Mouse (Mus musculus) neural tube, embryonic 14.5 days (tissue): ENCODE measurements around the gene Cdc14a. TPM values are rescaled to one million over a fixed set of nuclear protein-coding genes. Genes with fewer than 3 reads are reported as not detected.

Experiments used
- ATAC-seq: fragments of 200-750 bp; cut with Nextera tagmentation; 2 replicates; pipeline ENCODE4 v1.8.0; 2017; ENCODE audit warnings: low read depth, mild to moderate bottlenecking, moderate TSS enrichment, moderate library complexity
- H3K27ac ChIP-seq: fragments of 300-500 bp; sonication (generic); 2 replicates; pipeline ENCODE4 v1.5.1; 2014; ENCODE audit warnings: low read depth, mild to moderate bottlenecking, control low read depth, low read length, moderate library complexity, mixed read lengths
- H3K27me3 ChIP-seq: fragments of 300-500 bp; sonication (generic); 2 replicates; pipeline ENCODE4 v1.6.1; 2014; ENCODE audit warnings: low read length; ENCODE audit not compliant: control insufficient read depth, insufficient read depth
- H3K36me3 ChIP-seq: fragments of 300-500 bp; sonication (generic); 2 replicates; pipeline ENCODE4 v1.6.1; 2014; ENCODE audit warnings: low read length, mixed read lengths; ENCODE audit not compliant: control insufficient read depth, insufficient read depth
- H3K4me1 ChIP-seq: fragments of 300-500 bp; sonication (generic); 2 replicates; pipeline ENCODE4 v1.6.1; 2014; ENCODE audit warnings: low read length; ENCODE audit not compliant: control insufficient read depth, insufficient read depth
- H3K4me2 ChIP-seq: fragments of 300-500 bp; sonication (generic); 2 replicates; pipeline ENCODE4 v1.6.1; 2014; ENCODE audit warnings: mild to moderate bottlenecking, low read depth, low read length, control low read depth
- H3K4me3 ChIP-seq: fragments of 300-500 bp; sonication (generic); 2 replicates; pipeline ENCODE4 v1.5.1; 2014; ENCODE audit warnings: low read depth, low read length, control low read depth, mixed read lengths
- H3K9ac ChIP-seq: fragments of 300-500 bp; sonication (generic); replicated peaks from 2 replicates; pipeline ENCODE4 v1.6.1; 2014; ENCODE audit warnings: low read depth, mild to moderate bottlenecking, control low read depth, low read length, mixed read lengths
- H3K9me3 ChIP-seq: fragments of 300-500 bp; sonication (generic); 2 replicates; pipeline ENCODE4 v1.6.1; 2016; ENCODE audit warnings: low read length; ENCODE audit not compliant: control insufficient read depth
- WGBS: fragments of 180-500 bp; shearing (Covaris S2); extraction: QIAGEN DNeasy Blood & Tissue Kit; methylation state at CpG from one replicate; pipeline ENCODE4 v1.1.7; 2014; 5-methylcytosine and 5-hydroxymethylcytosine counted together
- polyA plus RNA-seq: library from polyadenylated mRNA; unstranded; fragments of >200 nt; fragmentation: Nextera tagmentation; extraction: Ambion mirVana; gene quantifications from 2 replicates; pipeline ENCODE4 v1.2.1, GENCODE M21; 2014

The Cdc14a gene
- 4.9 and 7.4 TPM in 2 replicates for polyA plus RNA-seq

- H3K9me3 ChIP-seq = no peaks in the 10 kb centered on the region
- H3K36me3 ChIP-seq = no peaks in the 10 kb centered on the region
- H3K4me1 ChIP-seq = peaks cover 13% of the 10 kb centered on the region
- peak within 1 kb of the TSS; percentile 85 for H3K27ac ChIP-seq
- H3K9ac ChIP-seq = peak within 1 kb of the TSS; percentile 80
- peak within 1 kb of the TSS; percentile 97 for H3K4me3 ChIP-seq
- H3K27me3 ChIP-seq = no peaks in the 10 kb centered on the region
- under 1% methylated on average over 64 of the region's 64 CpGs for WGBS
- peak; percentile 91 for ATAC-seq
- H3K4me2 ChIP-seq = peak within 1 kb of the TSS; percentile 91
Observed at GRCm38 (mm10) chr3:116423353-116424159, at the start of gene Cdc14a. Gene Cdc14a (minus strand): TSS chr3:116424032.

GRCm38 (mm10) chr3:116465709-116466108 is 41.9 kb upstream of the Cdc14a start:
- H3K4me2 ChIP-seq = no peak overlapping the region
- no peaks in the 10 kb centered on the region for H3K27me3 ChIP-seq
- H3K9ac ChIP-seq = no peak overlapping the region
- no peaks in the 10 kb centered on the region for H3K36me3 ChIP-seq
- no peaks in the 10 kb centered on the region for H3K4me1 ChIP-seq
- 92% methylated on average over 12 of the region's 12 CpGs for WGBS
- H3K27ac ChIP-seq = no peak overlapping the region
- H3K9me3 ChIP-seq = no peaks in the 10 kb centered on the region
- ATAC-seq = no peak
- H3K4me3 ChIP-seq = no peak overlapping the region

GRCm38 (mm10) chr3:116464318-116464717 is 40.5 kb upstream of the Cdc14a start:
- Histone ChIP-seq H3K9me3 (no peaks in the 10 kb centered on the region), H3K9ac (no peak overlapping the region), H3K27ac (no peak overlapping the region), H3K4me1 (no peaks in the 10 kb centered on the region), H3K4me2 (no peak overlapping the region), H3K36me3 (no peaks in the 10 kb centered on the region), H3K4me3 (no peak overlapping the region), H3K27me3 (no peaks in the 10 kb centered on the region)
- 46% methylated on average over 2 of the region's 2 CpGs for WGBS
- no peak for ATAC-seq

GRCm38 (mm10) chr3:116461053-116461452 is 37.2 kb upstream of the Cdc14a start:
- Histone ChIP-seq H3K9me3 (no peaks in the 10 kb centered on the region), H3K4me1 (no peaks in the 10 kb centered on the region), H3K27me3 (no peaks in the 10 kb centered on the region), H3K36me3 (no peaks in the 10 kb centered on the region), H3K9ac (no peak overlapping the region), H3K4me2 (no peak overlapping the region), H3K27ac (no peak overlapping the region), H3K4me3 (no peak overlapping the region)
- WGBS = 79% methylated on average over 4 of the region's 4 CpGs
- ATAC-seq = no peak

- ATAC-seq = no peak
- 91% methylated on average over 1 of the region's 1 CpGs for WGBS
- H3K4me2 ChIP-seq = no peak overlapping the region
Observed at GRCm38 (mm10) chr3:116454529-116454928, 30.7 kb upstream of the Cdc14a start.

GRCm38 (mm10) chr3:116450741-116451140 is 26.9 kb upstream of the Cdc14a start:
- H3K9ac ChIP-seq = no peak overlapping the region
- ATAC-seq = no peak
- no peaks in the 10 kb centered on the region for H3K36me3 ChIP-seq
- H3K27me3 ChIP-seq = no peaks in the 10 kb centered on the region
- 92% methylated on average over 3 of the region's 3 CpGs for WGBS
- H3K27ac ChIP-seq = no peak overlapping the region
- no peak overlapping the region for H3K4me2 ChIP-seq
- no peaks in the 10 kb centered on the region for H3K4me1 ChIP-seq
- H3K9me3 ChIP-seq = no peaks in the 10 kb centered on the region
- H3K4me3 ChIP-seq = no peak overlapping the region

More at GRCm38 (mm10) chr3:116454529-116454928, 30.7 kb upstream of the Cdc14a start:
- Histone ChIP-seq H3K9me3 (no peaks in the 10 kb centered on the region), H3K27me3 (no peaks in the 10 kb centered on the region), H3K9ac (no peak overlapping the region), H3K4me3 (no peak overlapping the region), H3K4me1 (no peaks in the 10 kb centered on the region), H3K27ac (no peak overlapping the region), H3K36me3 (no peaks in the 10 kb centered on the region)

- H3K27ac ChIP-seq = no peak overlapping the region
- no peak overlapping the region for H3K4me3 ChIP-seq
- 87% methylated on average over 9 of the region's 9 CpGs for WGBS
- H3K9ac ChIP-seq = no peak overlapping the region
- no peaks in the 10 kb centered on the region for H3K36me3 ChIP-seq
- H3K4me1 ChIP-seq = no peaks in the 10 kb centered on the region
- no peak for ATAC-seq
- no peaks in the 10 kb centered on the region for H3K9me3 ChIP-seq
- H3K4me2 ChIP-seq = no peak overlapping the region
- H3K27me3 ChIP-seq = no peaks in the 10 kb centered on the region
Observed at GRCm38 (mm10) chr3:116444327-116444726, 20.5 kb upstream of the Cdc14a start.

GRCm38 (mm10) chr3:116442788-116443187 is 19.0 kb upstream of the Cdc14a start:
- WGBS = 84% methylated on average over 1 of the region's 1 CpGs

GRCm38 (mm10) chr3:116441518-116442205 is 17.8 kb upstream of the Cdc14a start:
- no peaks in the 10 kb centered on the region for H3K27me3 ChIP-seq
- H3K36me3 ChIP-seq = no peaks in the 10 kb centered on the region
- ATAC-seq = no peak
- 91% methylated on average over 15 of the region's 15 CpGs for WGBS
- H3K4me2 ChIP-seq = no peak overlapping the region
- no peaks in the 10 kb centered on the region for H3K9me3 ChIP-seq
- H3K4me1 ChIP-seq = no peaks in the 10 kb centered on the region
- no peak overlapping the region for H3K4me3 ChIP-seq
- H3K9ac ChIP-seq = no peak overlapping the region
- no peak overlapping the region for H3K27ac ChIP-seq

More at GRCm38 (mm10) chr3:116442788-116443187, 19.0 kb upstream of the Cdc14a start:
- H3K4me1 ChIP-seq = no peaks in the 10 kb centered on the region
- no peak for ATAC-seq
- no peak overlapping the region for H3K4me2 ChIP-seq
- no peaks in the 10 kb centered on the region for H3K27me3 ChIP-seq
- H3K9me3 ChIP-seq = no peaks in the 10 kb centered on the region
- H3K27ac ChIP-seq = no peak overlapping the region
- H3K4me3 ChIP-seq = no peak overlapping the region
- no peaks in the 10 kb centered on the region for H3K36me3 ChIP-seq
- H3K9ac ChIP-seq = no peak overlapping the region
